Mouse (Mus musculus) lung, embryonic 15.5 days (tissue): ENCODE measurements at regions not wholly inside any gene's neighbourhood (a gene's known extent, or its start where the extent isn't known, plus 50 kb on each side); places are given as distances from the start of the nearest gene placed in this dataset.

Experiments
- ATAC-seq: fragments of 200-750 bp; cut with Nextera tagmentation; 2 replicates; pipeline ENCODE4 v1.8.0; 2017; ENCODE audit warnings: moderate number of reproducible peaks, borderline replicate concordance; ENCODE audit not compliant: low FRiP score, low TSS enrichment; ENCODE audit errors: extremely low read depth
- H3K27ac ChIP-seq: fragments of 300-500 bp; sonication (generic); 2 replicates; pipeline ENCODE4 v1.5.1; 2015; ENCODE audit warnings: moderate library complexity, mild to moderate bottlenecking, inconsistent platforms
- H3K27me3 ChIP-seq: fragments of 300-500 bp; sonication (generic); 2 replicates; pipeline ENCODE4 v1.6.1; 2015; ENCODE audit warnings: inconsistent platforms
- H3K36me3 ChIP-seq: fragments of 300-500 bp; sonication (generic); 2 replicates; pipeline ENCODE4 v1.6.1; 2015; ENCODE audit warnings: inconsistent platforms
- H3K4me1 ChIP-seq: fragments of 300-500 bp; sonication (generic); 2 replicates; pipeline ENCODE4 v1.6.1; 2015; ENCODE audit warnings: inconsistent platforms
- H3K4me2 ChIP-seq: fragments of 300-500 bp; sonication (generic); 2 replicates; pipeline ENCODE4 v1.6.1; 2015; ENCODE audit warnings: inconsistent platforms, mild to moderate bottlenecking, moderate library complexity
- H3K4me3 ChIP-seq: fragments of 300-500 bp; sonication (generic); 2 replicates; pipeline ENCODE4 v1.5.1; 2015; ENCODE audit warnings: mild to moderate bottlenecking, inconsistent platforms
- H3K9ac ChIP-seq: fragments of 300-500 bp; sonication (generic); 2 replicates; pipeline ENCODE4 v1.6.1; 2015; ENCODE audit warnings: inconsistent platforms
- H3K9me3 ChIP-seq: fragments of 300-500 bp; sonication (generic); 2 replicates; pipeline ENCODE4 v1.6.1; 2016; ENCODE audit warnings: inconsistent platforms
- WGBS: fragments of 180-500 bp; shearing (Covaris S2); methylation state at CpG from one replicate; pipeline ENCODE4 v1.1.7; 2015; 5-methylcytosine and 5-hydroxymethylcytosine counted together

DNA sequence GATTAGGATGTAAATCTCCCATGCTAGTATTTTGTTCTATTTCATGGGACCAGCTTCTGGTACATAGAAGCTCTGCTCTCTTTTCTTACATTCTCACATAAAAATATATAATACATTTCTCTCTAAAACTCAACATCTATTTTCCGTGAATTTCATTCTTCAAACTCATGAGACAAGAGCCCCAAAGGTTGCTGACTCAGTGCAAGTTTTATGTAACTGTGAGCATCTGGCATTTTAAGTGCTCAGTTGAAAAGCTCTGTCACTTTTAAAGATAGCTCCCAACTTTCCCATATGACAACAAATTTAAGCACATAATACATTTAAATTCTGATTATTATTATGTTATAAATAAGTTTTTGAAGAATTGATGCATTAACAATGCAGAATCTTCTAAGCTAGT lies 268.5 kb downstream of the AW209491 start:
- Histone ChIP-seq H3K27me3 (no peaks in the 10 kb centered on the region), H3K9me3 (no peaks in the 10 kb centered on the region), H3K36me3 (no peaks in the 10 kb centered on the region), H3K4me1 (no peaks in the 10 kb centered on the region), H3K4me2 (no peak overlapping the region), H3K27ac (no peak overlapping the region), H3K4me3 (no peak overlapping the region), H3K9ac (no peak overlapping the region)
- 79% methylated on average over 1 of the region's 1 CpGs for WGBS
- no peak for ATAC-seq

DNA sequence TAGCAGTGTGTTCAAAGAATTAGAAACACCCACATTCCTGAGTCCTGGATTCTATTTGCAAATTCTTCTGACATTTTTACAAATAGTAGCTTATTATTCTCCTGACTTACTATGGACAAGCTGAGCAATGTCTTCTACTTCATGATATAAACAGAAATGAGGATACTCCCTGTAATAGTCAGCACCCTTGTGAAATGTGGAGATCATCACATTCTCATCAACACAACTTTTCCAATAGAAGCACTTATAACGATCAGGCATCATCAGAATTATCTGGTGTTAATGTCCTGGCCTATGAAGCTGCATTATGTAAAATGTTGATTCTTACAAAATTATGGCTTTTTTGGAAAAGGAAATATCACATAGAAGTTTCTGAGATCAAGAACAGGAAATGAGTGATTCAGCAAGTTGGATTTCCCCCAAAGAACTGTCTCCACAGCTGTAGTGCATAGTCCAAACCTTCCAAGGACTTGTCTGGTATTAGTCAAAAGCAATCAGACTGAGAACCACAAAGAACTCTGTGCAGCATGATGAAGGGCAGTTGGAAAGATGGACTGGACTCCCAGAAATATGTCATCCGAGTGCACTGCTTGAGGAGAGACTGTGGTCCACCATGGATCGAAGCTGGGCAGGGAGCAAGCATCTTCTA lies 300.3 kb downstream of the AW209491 start:
- Histone ChIP-seq H3K27ac (peak overlapping the region; percentile 24; the same call in 1 of the 2 replicates), H3K9ac (no peak overlapping the region), H3K4me2 (no peak overlapping the region), H3K27me3 (no peaks in the 10 kb centered on the region), H3K4me3 (no peak overlapping the region), H3K36me3 (no peaks in the 10 kb centered on the region), H3K9me3 (no peaks in the 10 kb centered on the region), H3K4me1 (no peaks in the 10 kb centered on the region)
- ATAC-seq, result no peak
- WGBS, result 66% methylated on average over 3 of the region's 3 CpGs

GRCm38 (mm10) chr13:14966187-14966726 lies 336.3 kb downstream of the AW209491 start:
- Histone ChIP-seq H3K36me3 (no peaks in the 10 kb centered on the region), H3K9ac (no peak overlapping the region), H3K9me3 (no peaks in the 10 kb centered on the region), H3K4me2 (no peak overlapping the region), H3K27ac (no peak overlapping the region), H3K27me3 (no peaks in the 10 kb centered on the region), H3K4me3 (no peak overlapping the region), H3K4me1 (no peaks in the 10 kb centered on the region)
- 61% methylated on average over 1 of the region's 1 CpGs for WGBS
- no peak for ATAC-seq

DNA sequence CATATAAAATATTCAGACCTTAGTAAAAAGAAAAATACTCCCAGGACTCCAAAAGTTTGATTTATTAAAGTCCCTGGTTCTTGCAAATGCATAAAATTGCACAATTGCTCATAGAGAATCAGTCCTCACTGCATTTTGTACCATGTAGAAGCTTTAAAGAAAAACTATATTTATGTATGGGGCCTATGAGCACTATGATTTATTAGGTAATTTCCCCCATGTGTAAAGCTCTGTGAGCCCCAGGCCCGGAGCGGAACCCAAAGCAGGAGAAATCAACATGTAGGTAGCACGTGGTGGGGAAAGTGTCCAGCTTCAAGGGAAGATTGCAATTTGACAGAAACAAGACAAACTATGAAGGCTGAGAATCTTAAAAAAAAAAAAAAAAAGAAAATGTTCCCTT lies 372.7 kb downstream of the AW209491 start:
- Histone ChIP-seq H3K36me3 (no peaks in the 10 kb centered on the region), H3K27me3 (no peaks in the 10 kb centered on the region), H3K27ac (no peak overlapping the region), H3K9me3 (no peaks in the 10 kb centered on the region), H3K9ac (no peak overlapping the region), H3K4me3 (no peak overlapping the region), H3K4me2 (no peak overlapping the region), H3K4me1 (no peaks in the 10 kb centered on the region)
- 59% methylated on average over 3 of the region's 3 CpGs for WGBS
- ATAC-seq, result no peak

DNA sequence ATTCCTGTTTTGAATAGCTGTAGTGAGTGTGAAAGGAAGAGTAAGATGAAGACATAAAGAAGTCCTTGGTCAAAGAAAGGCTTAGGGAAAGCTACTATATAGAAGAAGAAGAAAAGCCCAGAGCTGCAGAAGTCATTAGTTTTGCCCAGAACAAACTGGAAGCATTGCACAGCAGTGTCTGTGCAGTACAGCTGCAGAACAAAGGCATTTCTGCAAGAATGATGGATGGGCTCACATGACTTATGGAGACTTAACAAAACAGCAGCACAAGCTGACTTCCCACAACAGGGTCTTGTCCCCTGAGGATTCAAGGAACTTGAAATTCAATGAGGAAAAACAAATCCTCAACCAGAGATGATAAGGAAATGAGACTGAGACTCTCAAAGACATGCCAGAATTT lies 381.7 kb downstream of the AW209491 start:
- Histone ChIP-seq H3K4me3 (no peak overlapping the region), H3K27ac (no peak overlapping the region), H3K9ac (no peak overlapping the region), H3K9me3 (no peaks in the 10 kb centered on the region), H3K4me2 (no peak overlapping the region), H3K27me3 (no peaks in the 10 kb centered on the region), H3K36me3 (no peaks in the 10 kb centered on the region), H3K4me1 (no peaks in the 10 kb centered on the region)
- no peak for ATAC-seq

GRCm38 (mm10) chr13:15018811-15019745 lies 389.1 kb downstream of the AW209491 start:
- Histone ChIP-seq H3K9ac (no peak overlapping the region), H3K27ac (no peak overlapping the region), H3K9me3 (no peaks in the 10 kb centered on the region), H3K4me1 (no peaks in the 10 kb centered on the region), H3K4me2 (no peak overlapping the region), H3K27me3 (no peaks in the 10 kb centered on the region), H3K4me3 (no peak overlapping the region), H3K36me3 (no peaks in the 10 kb centered on the region)
- WGBS, result 42% methylated on average over 16 of the region's 16 CpGs
- no peak for ATAC-seq

DNA sequence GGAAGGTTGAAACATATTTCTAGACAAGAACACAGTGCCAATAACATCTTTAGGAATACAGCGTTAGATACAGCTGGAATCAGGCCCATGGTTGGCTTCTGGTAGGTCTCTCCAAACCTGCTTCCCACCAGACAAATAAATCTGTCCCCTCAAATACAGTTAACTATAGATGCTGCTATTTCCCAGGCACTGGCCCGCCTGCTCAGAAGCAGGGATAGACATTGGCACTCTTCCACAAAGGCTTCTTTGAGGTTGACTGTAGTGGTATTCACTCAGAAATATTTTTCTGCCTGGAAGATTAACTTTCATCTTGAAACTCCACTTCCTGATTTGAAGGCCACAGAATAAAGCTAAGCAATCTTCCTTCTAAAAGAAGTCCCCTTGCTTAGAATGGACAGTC lies 396.6 kb downstream of the AW209491 start:
- H3K36me3 ChIP-seq, result no peaks in the 10 kb centered on the region
- no peaks in the 10 kb centered on the region for H3K4me1 ChIP-seq
- no peak overlapping the region for H3K9ac ChIP-seq
- ATAC-seq, result no peak
- no peaks in the 10 kb centered on the region for H3K9me3 ChIP-seq
- H3K4me2 ChIP-seq, result no peak overlapping the region
- H3K27ac ChIP-seq, result no peak overlapping the region
- no peaks in the 10 kb centered on the region for H3K27me3 ChIP-seq
- H3K4me3 ChIP-seq, result no peak overlapping the region
- WGBS, result 75% methylated on average over 2 of the region's 2 CpGs

DNA sequence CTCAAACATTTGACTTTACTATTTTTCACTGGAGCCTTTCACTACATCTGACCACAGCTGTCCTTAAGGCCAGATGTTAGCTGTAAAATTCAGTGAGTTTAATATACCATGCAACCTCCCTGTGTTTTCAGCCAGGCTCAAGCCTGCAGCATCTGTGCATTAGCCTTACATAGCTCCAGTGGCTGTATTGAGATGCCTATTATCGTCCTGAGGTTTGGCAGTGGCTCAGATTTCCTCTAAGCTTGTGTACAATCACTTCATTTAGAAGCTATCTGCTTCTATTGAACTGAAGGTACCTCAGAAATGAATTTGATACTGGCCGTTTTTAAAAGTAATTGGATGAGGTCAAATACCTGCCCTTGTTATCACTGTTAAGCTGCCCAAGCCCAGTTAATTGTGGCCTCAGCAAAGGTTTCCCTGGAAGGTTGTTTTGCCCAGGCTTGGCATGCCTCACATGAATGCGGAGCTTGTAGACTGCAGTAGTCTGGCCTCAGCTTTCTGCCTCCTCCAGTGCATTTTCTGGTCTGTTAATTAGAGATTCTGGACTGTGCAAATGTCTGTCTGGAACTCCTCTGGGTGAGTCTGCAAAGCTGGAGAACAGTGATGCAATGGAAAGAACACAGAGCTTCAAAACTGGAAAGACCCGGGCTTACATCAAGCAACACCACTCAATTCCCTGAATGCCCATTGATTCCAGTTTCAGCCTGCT lies 410.2 kb upstream of the Gli3 start:
- Histone ChIP-seq H3K36me3 (no peaks in the 10 kb centered on the region), H3K9ac (no peak overlapping the region), H3K9me3 (no peaks in the 10 kb centered on the region), H3K27ac (no peak overlapping the region), H3K4me3 (no peak overlapping the region), H3K4me2 (no peak overlapping the region), H3K27me3 (no peaks in the 10 kb centered on the region), H3K4me1 (no peaks in the 10 kb centered on the region)
- WGBS, result 30% methylated on average over 4 of the region's 4 CpGs
- ATAC-seq, result peak; percentile 73

DNA sequence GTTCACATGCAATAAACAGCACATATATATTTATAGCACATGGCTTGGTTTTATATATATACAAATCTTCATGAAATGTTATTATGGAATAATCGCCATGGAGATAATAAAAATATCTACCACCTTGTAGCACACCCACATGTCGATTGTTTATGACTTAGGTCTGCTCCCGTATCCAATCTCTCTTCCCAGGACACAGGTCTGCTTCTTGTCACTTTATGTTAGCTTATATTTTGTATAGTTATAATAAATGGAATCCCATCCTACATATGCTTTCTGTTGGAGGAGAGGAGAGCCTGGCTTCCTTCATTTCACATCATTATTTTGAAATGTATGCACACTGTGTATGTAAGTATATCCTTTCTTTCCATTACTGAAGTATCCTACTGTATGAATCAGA lies 408.3 kb upstream of the Gli3 start:
- Histone ChIP-seq H3K9me3 (no peaks in the 10 kb centered on the region), H3K4me2 (no peak overlapping the region), H3K9ac (no peak overlapping the region), H3K4me1 (no peaks in the 10 kb centered on the region), H3K36me3 (no peaks in the 10 kb centered on the region), H3K4me3 (no peak overlapping the region), H3K27ac (no peak overlapping the region), H3K27me3 (no peaks in the 10 kb centered on the region)
- 74% methylated on average over 3 of the region's 3 CpGs for WGBS
- no peak for ATAC-seq

- ATAC-seq, result no peak
- peaks cover 17% of the 10 kb centered on the region for H3K4me1 ChIP-seq
- no peak overlapping the region for H3K9ac ChIP-seq
- no peaks in the 10 kb centered on the region for H3K36me3 ChIP-seq
- no peaks in the 10 kb centered on the region for H3K9me3 ChIP-seq
- no peak overlapping the region for H3K4me3 ChIP-seq
- 40% methylated on average over 2 of the region's 2 CpGs for WGBS
- no peaks in the 10 kb centered on the region for H3K27me3 ChIP-seq
- H3K27ac ChIP-seq, result peak overlapping the region; percentile 37; the same call in 1 of the 2 replicates
- H3K4me2 ChIP-seq, result no peak overlapping the region
Observed at GRCm38 (mm10) chr13:15078635-15079094, 384.4 kb upstream of the Gli3 start.

DNA sequence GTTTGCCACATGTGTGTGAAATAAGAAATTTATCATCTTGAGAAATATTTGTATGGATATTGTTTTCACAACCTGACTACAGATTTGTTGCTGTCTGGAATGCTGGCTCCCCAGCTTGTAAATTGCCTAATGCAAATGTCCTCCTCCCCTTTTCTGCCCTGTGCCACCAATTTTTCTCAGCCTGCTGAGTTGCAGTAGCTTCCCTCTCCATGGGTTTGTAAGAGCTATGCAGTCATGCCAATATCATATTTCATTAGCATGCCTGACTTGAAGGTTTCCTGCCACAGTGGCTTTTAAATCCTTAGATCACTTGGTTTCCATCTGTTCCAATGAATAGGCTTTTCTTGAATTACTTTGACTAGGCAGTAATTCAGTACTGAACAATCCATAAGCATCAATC lies 383.9 kb upstream of the Gli3 start:
- Histone ChIP-seq H3K9me3 (no peaks in the 10 kb centered on the region), H3K4me2 (no peak overlapping the region), H3K9ac (no peak overlapping the region), H3K27me3 (no peaks in the 10 kb centered on the region), H3K4me1 (peaks cover 17% of the 10 kb centered on the region), H3K4me3 (no peak overlapping the region), H3K36me3 (no peaks in the 10 kb centered on the region), H3K27ac (peak overlapping the region; percentile 37; the same call in 1 of the 2 replicates)
- no peak for ATAC-seq
